Mouse (Mus musculus): ENCODE data around the gene Dnajc5g. TPM values are rescaled to one million over a fixed set of nuclear protein-coding genes. Genes with fewer than 3 reads are reported as not detected.

The Dnajc5g gene
- not detected in 2 replicates for polyA plus RNA-seq (2015; fragmentation: Nextera tagmentation; extraction: Ambion mirVana)

DNA sequence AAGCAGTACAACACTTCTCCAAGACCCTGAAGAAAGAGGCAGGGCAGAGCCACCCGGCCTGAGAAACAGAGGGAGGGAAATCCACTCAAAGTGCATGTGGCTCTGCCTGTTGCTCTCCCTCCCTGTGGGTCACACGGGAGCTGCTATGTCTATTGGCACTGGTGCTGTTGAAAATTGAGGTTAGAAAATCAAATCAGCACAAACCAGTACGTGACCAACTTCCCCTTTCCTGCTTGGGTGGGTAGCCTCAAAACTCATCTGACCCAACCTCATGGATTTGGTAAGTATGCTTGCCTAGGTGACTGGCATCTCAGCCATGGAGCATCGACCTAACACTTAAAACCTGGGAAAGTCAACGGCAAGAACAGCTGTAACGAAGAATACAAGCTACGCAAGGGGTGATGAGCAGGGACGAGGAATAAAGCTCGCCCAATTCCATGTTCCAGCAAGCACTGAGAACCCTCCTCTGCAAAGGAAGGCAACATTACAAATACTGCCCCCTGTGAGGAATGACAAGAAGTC, at the start of gene Dnajc5g:
Gene Dnajc5g (plus strand): TSS at position 472 of the 522 bp plus-strand sequence.

DNA sequence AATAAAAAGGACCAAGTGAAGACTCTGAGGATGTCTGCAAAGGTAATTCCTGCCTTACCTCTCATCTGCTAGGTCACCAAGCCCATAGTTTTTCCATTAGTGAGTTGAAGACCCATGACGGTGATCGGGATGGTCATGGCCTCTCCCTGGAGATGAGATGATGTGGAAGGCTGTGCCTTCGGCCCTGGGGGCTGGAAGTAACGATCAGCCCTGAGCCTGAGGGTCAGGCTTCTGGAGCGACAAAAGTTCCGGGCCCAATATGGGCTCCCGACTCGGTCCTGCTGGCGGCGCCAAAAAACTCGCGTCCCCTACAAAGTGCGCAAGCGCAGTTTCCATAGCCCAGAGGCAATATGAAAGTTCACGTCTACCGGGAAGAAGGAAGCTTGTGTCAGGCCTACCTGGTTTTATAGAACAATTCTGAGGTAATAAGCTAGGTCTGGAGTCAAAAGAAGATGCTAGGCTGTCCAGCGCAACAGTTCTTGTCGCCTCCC, 2.0 kb downstream of the Dnajc5g start, which contains the start of gene Slc30a3:
Gene Slc30a3 (minus strand): TSS at position 238 of the 491 bp plus-strand sequence.

GRCm38 (mm10) chr5:31116354-31116753, 10.3 kb downstream of the Dnajc5g start, which contains the start of gene Trim54:
Gene Trim54, plus strand, starts transcription at chr5:31116712.

GRCm38 (mm10) chr5:31138241-31138967, 32.3 kb downstream of the Dnajc5g start, which contains the start of gene Ucn:
Gene Ucn, minus strand, starts transcription at chr5:31138829.

DNA sequence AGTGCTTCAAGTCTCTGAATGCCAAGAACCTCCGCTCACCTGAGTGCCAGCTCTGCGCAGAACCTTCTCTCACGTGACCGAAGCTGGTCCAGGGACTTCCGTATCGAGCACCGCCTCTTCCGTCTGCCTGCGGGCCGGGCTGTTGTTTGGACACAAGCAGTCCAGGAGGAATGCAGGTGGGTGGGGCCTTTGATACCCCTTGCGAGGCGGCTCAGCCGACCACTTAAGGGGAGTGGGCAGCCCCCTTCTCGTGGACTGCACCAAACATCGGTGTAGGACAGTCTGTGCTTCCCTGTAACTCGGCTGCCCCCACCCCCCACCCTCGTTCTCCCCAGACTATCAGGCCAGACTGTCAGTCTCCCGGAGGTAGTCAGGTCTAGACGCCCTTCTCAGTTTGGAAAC, 48.1 kb downstream of the Dnajc5g start, which contains the start of gene Mpv17:
Gene Mpv17 (minus strand): TSS at position 100 of the 402 bp plus-strand sequence.

Other genes with a start within 250 kb of the Dnajc5g start
- gene Tmem214, start 238.3 kb upstream of the Dnajc5g start, polyA plus RNA-seq (2015; fragmentation: Nextera tagmentation; extraction: Ambion mirVana): 23.9 and 27.9 TPM in 2 replicates
- gene Agbl5, start 217.6 kb upstream of the Dnajc5g start, polyA plus RNA-seq (2015; fragmentation: Nextera tagmentation; extraction: Ambion mirVana): 4.5 and 6.0 TPM in 2 replicates
- 368 TPM in 2 replicates for gene Ost4, start 198.5 kb upstream of the Dnajc5g start, polyA plus RNA-seq (2015; fragmentation: Nextera tagmentation; extraction: Ambion mirVana)
- gene Emilin1, start 192.9 kb upstream of the Dnajc5g start, polyA plus RNA-seq (2015; fragmentation: Nextera tagmentation; extraction: Ambion mirVana): 90.2 and 121 TPM in 2 replicates
- gene Khk, start 184.9 kb upstream of the Dnajc5g start, polyA plus RNA-seq (2015; fragmentation: Nextera tagmentation; extraction: Ambion mirVana): 40.3 and 50.8 TPM in 2 replicates
- 0.46 and 0.78 TPM in 2 replicates for gene Cgref1, start 160.7 kb upstream of the Dnajc5g start, polyA plus RNA-seq (2015; fragmentation: Nextera tagmentation; extraction: Ambion mirVana)
- 80.8 and 94.5 TPM in 2 replicates for gene Preb, start 145.9 kb upstream of the Dnajc5g start, polyA plus RNA-seq (2015; fragmentation: Nextera tagmentation; extraction: Ambion mirVana)
- gene Tcf23, start 137.6 kb upstream of the Dnajc5g start, polyA plus RNA-seq (2015; fragmentation: Nextera tagmentation; extraction: Ambion mirVana): 0.67 and 0.78 TPM in 2 replicates
- 82.7 and 102 TPM in 2 replicates for gene Atraid, start 58.0 kb upstream of the Dnajc5g start, polyA plus RNA-seq (2015; fragmentation: Nextera tagmentation; extraction: Ambion mirVana)
- 2.3 and 3.0 TPM in 2 replicates for gene Slc5a6, start 57.4 kb upstream of the Dnajc5g start, polyA plus RNA-seq (2015; fragmentation: Nextera tagmentation; extraction: Ambion mirVana)
- 13.9 and 14.0 TPM in 2 replicates for gene Cad, start 51.5 kb upstream of the Dnajc5g start, polyA plus RNA-seq (2015; fragmentation: Nextera tagmentation; extraction: Ambion mirVana)
- gene Slc30a3, start 2.0 kb downstream of the Dnajc5g start, polyA plus RNA-seq (2015; fragmentation: Nextera tagmentation; extraction: Ambion mirVana): not detected in 2 replicates
- gene Trim54, start 10.4 kb downstream of the Dnajc5g start, polyA plus RNA-seq (2015; fragmentation: Nextera tagmentation; extraction: Ambion mirVana): not detected in 2 replicates
- gene Ucn, start 32.5 kb downstream of the Dnajc5g start, polyA plus RNA-seq (2015; fragmentation: Nextera tagmentation; extraction: Ambion mirVana): not detected in 2 replicates
- 18.6 and 23.3 TPM in 2 replicates for gene Mpv17, start 48.0 kb downstream of the Dnajc5g start, polyA plus RNA-seq (2015; fragmentation: Nextera tagmentation; extraction: Ambion mirVana)
- gene Gm29609, start 73.6 kb downstream of the Dnajc5g start, polyA plus RNA-seq (2015; fragmentation: Nextera tagmentation; extraction: Ambion mirVana): 0.81 and 1.0 TPM in 2 replicates
- 32.6 and 32.8 TPM in 2 replicates for gene Gtf3c2, start 73.9 kb downstream of the Dnajc5g start, polyA plus RNA-seq (2015; fragmentation: Nextera tagmentation; extraction: Ambion mirVana)
- gene Snx17, start 86.9 kb downstream of the Dnajc5g start, polyA plus RNA-seq (2015; fragmentation: Nextera tagmentation; extraction: Ambion mirVana): 59.4 and 66.3 TPM in 2 replicates
- gene Eif2b4, start 87.1 kb downstream of the Dnajc5g start, polyA plus RNA-seq (2015; fragmentation: Nextera tagmentation; extraction: Ambion mirVana): 50.9 and 53.3 TPM in 2 replicates
- 3.3 and 3.5 TPM in 2 replicates for gene Zfp513, start 96.0 kb downstream of the Dnajc5g start, polyA plus RNA-seq (2015; fragmentation: Nextera tagmentation; extraction: Ambion mirVana)
- gene Ppm1g, start 114.4 kb downstream of the Dnajc5g start, polyA plus RNA-seq (2015; fragmentation: Nextera tagmentation; extraction: Ambion mirVana): 120 and 133 TPM in 2 replicates
- gene Nrbp1, start 134.6 kb downstream of the Dnajc5g start, polyA plus RNA-seq (2015; fragmentation: Nextera tagmentation; extraction: Ambion mirVana): 54.5 and 67.5 TPM in 2 replicates
- gene Gm9970, start 134.9 kb downstream of the Dnajc5g start, polyA plus RNA-seq (2015; fragmentation: Nextera tagmentation; extraction: Ambion mirVana): 0.42 and 0.48 TPM in 2 replicates
- 6.8 and 10.3 TPM in 2 replicates for gene Krtcap3, start 145.4 kb downstream of the Dnajc5g start, polyA plus RNA-seq (2015; fragmentation: Nextera tagmentation; extraction: Ambion mirVana)
- 6.0 and 6.3 TPM in 2 replicates for gene Ift172, start 184.8 kb downstream of the Dnajc5g start, polyA plus RNA-seq (2015; fragmentation: Nextera tagmentation; extraction: Ambion mirVana)
- 6.5 and 6.7 TPM in 2 replicates for gene Fndc4, start 189.8 kb downstream of the Dnajc5g start, polyA plus RNA-seq (2015; fragmentation: Nextera tagmentation; extraction: Ambion mirVana)
- 0.18 TPM in 1 of 2 replicates, not detected in the other for gene Gckr, start 191.2 kb downstream of the Dnajc5g start, polyA plus RNA-seq (2015; fragmentation: Nextera tagmentation; extraction: Ambion mirVana)

Measured in spleen, postnatal 0 days (tissue).